Mouse (Mus musculus): ENCODE measurements around the gene Cacng4. TPM values are rescaled to one million over a fixed set of nuclear protein-coding genes. Genes with fewer than 3 reads are reported as not detected.

The Cacng4 gene
- polyA plus RNA-seq, 1 experiment from 2014 or later, result 41.6 TPM

DNA sequence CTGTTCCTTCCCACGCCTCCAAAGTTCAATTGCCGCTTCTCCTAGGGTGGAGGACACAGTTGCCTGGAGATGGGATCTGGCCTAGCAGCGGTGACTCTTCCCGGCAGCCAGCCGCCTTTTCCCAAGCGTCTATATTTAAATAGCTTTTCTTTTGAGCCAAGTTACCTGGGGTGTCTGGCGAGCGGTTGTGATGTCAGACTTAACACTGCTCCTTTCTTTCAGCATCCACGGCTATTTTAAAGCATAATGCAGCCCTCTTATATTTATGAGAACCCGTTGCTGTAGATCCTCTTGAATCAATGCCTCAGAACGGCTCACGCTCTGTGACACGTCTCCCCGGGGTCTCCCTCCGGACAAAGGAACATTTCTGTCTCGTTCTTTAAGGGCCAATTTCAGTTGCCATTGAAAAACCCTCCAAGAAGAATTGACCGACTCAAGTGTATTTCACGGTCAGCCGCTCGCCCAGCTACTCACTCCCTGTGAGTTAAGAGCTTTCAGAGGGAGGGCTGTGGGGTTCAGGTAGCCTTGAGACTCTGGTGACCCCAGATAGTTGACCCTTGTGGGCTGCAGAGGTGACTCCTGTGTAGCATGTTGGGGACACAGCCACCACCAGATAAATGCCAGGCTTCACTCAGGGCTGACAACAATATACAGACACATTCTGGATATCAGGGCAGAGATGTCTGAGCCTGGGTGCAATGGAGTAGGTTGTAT lies 86.3 kb downstream of the Cacng4 start:
- H3K4me2 ChIP-seq (replicated peaks), result peak overlapping the region; percentile 35
- H3K4me3 ChIP-seq (replicated peaks), result 0 out of 2 replicates have a peak overlapping the region, but pooled peaks have one; percentile 6
- peaks cover 36% of the 10 kb centered on the region for H3K4me1 ChIP-seq (replicated peaks)
- H3K36me3 ChIP-seq, result no peaks in the 10 kb centered on the region
- H3K27me3 ChIP-seq, result peaks cover 42% of the 10 kb centered on the region
- peak; percentile 69 for ATAC-seq
- 7% methylated on average over 20 of the region's 20 CpGs for WGBS
- no peaks in the 10 kb centered on the region for H3K9me3 ChIP-seq
- 0 out of 2 replicates have a peak overlapping the region, but pooled peaks have one; percentile 10 for H3K9ac ChIP-seq (replicated peaks)
- peak overlapping the region; percentile 4; the same call in 1 of the 2 replicates for H3K27ac ChIP-seq

DNA sequence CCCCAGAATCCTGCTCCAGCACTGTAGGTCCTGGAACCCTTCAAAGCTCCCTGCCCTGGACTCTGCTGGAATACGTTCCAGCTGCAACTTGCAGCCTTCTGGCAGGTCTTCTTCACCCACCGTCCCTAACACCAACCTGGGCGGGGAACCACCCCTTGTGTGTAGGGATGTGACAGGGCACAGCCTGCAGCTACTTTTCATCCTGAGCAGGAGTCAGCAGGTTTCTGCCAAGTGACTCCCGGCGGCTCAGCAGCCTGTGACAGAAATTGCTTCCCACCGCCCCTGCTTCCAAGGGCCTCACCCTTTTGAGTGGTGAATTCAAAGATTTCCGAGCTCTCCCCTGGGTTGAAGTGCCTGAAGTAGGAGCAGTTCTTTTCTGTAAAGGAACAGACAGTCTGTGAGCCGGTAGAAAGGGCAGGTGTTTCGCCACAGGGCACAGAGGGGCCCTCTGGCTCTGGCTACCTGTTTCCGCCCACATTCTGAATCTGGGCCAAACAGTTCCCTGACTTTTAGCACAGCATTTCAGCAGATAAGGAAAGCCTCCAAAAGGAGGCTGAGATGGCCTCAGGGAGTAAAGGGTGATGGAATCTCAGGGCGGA lies 88.8 kb downstream of the Cacng4 start:
- Histone ChIP-seq H3K4me2 (replicated peaks) (no peak overlapping the region), H3K9me3 (no peaks in the 10 kb centered on the region), H3K27ac (no peak overlapping the region), H3K27me3 (peaks cover 38% of the 10 kb centered on the region), H3K4me3 (replicated peaks) (no peak overlapping the region), H3K4me1 (replicated peaks) (peaks cover 37% of the 10 kb centered on the region), H3K36me3 (no peaks in the 10 kb centered on the region), H3K9ac (replicated peaks) (no peak overlapping the region)
- no peak for ATAC-seq
- WGBS, result 64% methylated on average over 11 of the region's 11 CpGs

DNA sequence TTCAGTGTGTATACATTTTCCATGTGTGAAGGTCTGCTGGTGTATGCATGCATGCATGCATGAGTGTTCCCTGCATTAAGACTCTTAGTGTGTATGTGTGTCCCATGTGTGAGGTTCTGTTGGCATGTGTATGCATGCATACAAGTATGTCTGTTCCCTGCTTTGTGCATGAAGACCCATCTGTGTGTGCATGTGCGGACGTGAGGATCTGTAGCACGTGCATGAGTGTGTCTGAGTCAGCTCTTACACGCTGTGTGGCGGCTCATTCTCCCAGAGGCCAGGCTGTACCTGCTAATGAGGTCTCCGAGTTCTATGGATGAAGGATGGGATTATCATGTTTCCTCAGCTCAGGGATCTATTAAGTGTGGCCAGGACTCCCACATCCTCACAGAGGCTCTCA lies 89.3 kb downstream of the Cacng4 start:
- ATAC-seq, result 0 out of 2 replicates have a peak, but pooled peaks have one; percentile 18

DNA sequence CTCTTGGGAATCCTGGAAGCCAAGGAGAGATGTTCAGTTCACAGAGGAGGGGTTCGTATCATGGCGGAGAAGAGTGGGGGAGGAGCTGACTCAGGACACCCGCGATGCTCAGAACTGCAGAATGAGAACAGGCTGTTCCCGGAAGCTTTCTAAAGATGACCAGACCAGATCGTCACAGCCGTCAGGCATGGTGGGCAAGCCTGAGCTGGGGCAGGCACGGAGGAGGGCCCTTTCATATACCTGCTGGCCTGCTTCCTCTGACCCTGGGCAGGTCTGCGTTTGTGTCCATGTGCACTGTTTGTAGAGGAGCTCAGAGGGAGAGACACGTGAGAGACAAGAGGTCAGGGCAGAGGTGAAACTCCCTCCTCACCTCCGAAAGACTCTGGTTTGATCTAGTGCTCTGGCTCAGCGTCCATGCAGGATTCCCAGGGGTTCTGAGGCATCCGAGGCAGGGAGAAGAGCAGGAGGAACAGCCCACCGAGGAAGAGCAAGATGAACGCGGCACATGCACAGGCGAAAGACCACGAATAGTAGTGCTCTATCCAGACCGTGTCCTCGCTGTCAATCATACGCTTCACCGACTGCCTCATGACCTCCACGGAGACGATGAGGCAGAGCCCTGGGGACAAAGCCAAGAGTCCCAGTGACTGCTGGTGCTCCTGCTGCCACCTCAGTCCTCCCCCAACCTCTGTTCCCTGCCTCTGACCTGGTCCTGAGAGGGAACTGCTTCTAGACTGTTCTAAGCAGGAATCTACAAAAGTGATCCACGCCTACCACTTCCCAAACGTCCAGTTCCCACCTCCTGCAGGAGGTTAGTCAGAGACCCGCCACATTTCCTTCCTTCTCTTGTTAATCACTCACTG lies 90.9 kb downstream of the Cacng4 start:
- Histone ChIP-seq H3K4me1 (replicated peaks) (peaks cover 34% of the 10 kb centered on the region), H3K9ac (replicated peaks) (no peak overlapping the region), H3K4me2 (replicated peaks) (no peak overlapping the region), H3K36me3 (no peaks in the 10 kb centered on the region), H3K27ac (no peak overlapping the region), H3K27me3 (peaks cover 36% of the 10 kb centered on the region), H3K9me3 (no peaks in the 10 kb centered on the region), H3K4me3 (replicated peaks) (no peak overlapping the region)
- peak; percentile 40; the same call in 1 of the 2 replicates for ATAC-seq
- 38% methylated on average over 27 of the region's 27 CpGs for WGBS

More for the DNA sequence above, 89.3 kb downstream of the Cacng4 start:
- peaks cover 36% of the 10 kb centered on the region for H3K27me3 ChIP-seq
- H3K36me3 ChIP-seq, result no peaks in the 10 kb centered on the region
- H3K4me2 ChIP-seq (replicated peaks), result no peak overlapping the region
- WGBS, result 60% methylated on average over 6 of the region's 6 CpGs
- H3K9me3 ChIP-seq, result no peaks in the 10 kb centered on the region
- H3K27ac ChIP-seq, result no peak overlapping the region
- no peak overlapping the region for H3K9ac ChIP-seq (replicated peaks)
- H3K4me1 ChIP-seq (replicated peaks), result peaks cover 37% of the 10 kb centered on the region
- no peak overlapping the region for H3K4me3 ChIP-seq (replicated peaks)

DNA sequence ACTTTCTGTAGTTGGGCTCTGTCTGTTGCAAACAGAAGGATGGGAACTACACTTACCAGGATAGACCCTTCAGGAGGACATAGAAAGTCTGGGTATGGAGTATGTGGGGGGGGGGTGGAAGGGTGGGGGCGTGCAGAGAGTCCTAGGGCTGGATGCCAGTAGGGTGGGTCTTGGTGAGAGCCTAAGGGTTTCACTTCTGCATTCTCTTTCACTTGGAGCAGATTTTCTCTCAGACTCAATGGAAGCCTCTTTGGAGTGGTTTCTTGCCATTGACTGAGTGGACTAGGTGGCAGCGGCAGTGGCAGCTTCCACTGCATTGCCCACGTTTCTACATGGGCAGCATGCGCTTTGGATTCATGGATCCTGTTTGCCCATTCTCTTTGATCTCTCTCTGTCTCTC lies 94.4 kb downstream of the Cacng4 start:
- H3K9me3 ChIP-seq, result no peaks in the 10 kb centered on the region
- H3K36me3 ChIP-seq, result no peaks in the 10 kb centered on the region
- H3K9ac ChIP-seq (replicated peaks), result no peak overlapping the region
- H3K4me2 ChIP-seq (replicated peaks), result no peak overlapping the region
- no peak for ATAC-seq
- H3K4me1 ChIP-seq (replicated peaks), result peaks cover 16% of the 10 kb centered on the region
- no peak overlapping the region for H3K27ac ChIP-seq
- peaks cover 19% of the 10 kb centered on the region for H3K27me3 ChIP-seq
- no peak overlapping the region for H3K4me3 ChIP-seq (replicated peaks)
- WGBS, result 95% methylated on average over 4 of the region's 4 CpGs

DNA sequence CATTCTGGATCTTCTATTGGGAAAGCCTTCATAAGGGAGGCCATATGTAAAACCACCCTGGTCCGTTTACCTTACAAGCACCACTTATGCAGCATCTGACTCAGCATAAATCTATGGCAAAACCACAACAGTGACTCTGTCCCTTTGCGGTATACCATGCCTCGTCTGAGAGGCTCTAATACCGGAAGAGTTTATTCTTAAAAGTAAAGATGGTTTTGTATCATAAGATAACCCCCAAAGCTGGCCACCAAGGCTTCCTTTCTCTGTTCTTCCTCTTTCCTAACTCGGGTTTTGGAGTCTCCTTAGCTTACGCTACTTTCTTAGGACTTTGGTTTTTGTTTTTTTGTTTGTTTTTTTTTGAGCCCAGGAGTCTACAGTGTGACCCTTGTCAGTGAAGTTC lies 101.0 kb downstream of the Cacng4 start:
- H3K4me3 ChIP-seq (replicated peaks), result no peak overlapping the region
- H3K27me3 ChIP-seq, result no peaks in the 10 kb centered on the region
- 0 out of 2 replicates have a peak, but pooled peaks cover 4% of the 10 kb centered on the region for H3K4me1 ChIP-seq (replicated peaks)
- no peak overlapping the region for H3K9ac ChIP-seq (replicated peaks)
- H3K4me2 ChIP-seq (replicated peaks), result no peak overlapping the region
- no peak overlapping the region for H3K27ac ChIP-seq
- 88% methylated on average over 6 of the region's 6 CpGs for WGBS
- no peaks in the 10 kb centered on the region for H3K9me3 ChIP-seq
- peaks cover 7% of the 10 kb centered on the region for H3K36me3 ChIP-seq
- no peak for ATAC-seq

DNA sequence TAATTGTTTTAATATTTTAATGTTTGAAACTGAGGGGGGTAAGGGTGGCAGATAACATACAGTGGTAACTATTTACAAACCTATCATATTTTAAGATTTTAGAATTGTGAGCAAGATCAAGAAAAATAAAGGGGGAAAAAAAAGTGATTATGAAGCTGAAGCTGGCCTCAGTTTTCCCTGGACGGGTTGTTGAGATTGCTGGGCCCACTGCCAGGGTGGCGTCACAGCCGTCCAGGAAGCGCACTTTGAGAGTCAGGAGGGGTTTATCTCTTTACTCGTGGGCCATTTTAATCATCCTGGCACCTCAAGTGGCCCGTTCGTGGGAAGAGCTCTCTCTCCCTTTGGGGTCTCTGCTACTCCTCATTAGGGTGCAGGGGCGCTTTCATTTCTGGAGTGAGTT lies 102.8 kb downstream of the Cacng4 start:
- no peaks in the 10 kb centered on the region for H3K27me3 ChIP-seq
- H3K9me3 ChIP-seq, result no peaks in the 10 kb centered on the region
- 0 out of 2 replicates have a peak, but pooled peaks cover 4% of the 10 kb centered on the region for H3K4me1 ChIP-seq (replicated peaks)
- no peak overlapping the region for H3K27ac ChIP-seq
- H3K4me3 ChIP-seq (replicated peaks), result no peak overlapping the region
- no peak overlapping the region for H3K4me2 ChIP-seq (replicated peaks)
- ATAC-seq, result no peak
- peaks cover 12% of the 10 kb centered on the region for H3K36me3 ChIP-seq
- 70% methylated on average over 8 of the region's 8 CpGs for WGBS
- H3K9ac ChIP-seq (replicated peaks), result no peak overlapping the region

DNA sequence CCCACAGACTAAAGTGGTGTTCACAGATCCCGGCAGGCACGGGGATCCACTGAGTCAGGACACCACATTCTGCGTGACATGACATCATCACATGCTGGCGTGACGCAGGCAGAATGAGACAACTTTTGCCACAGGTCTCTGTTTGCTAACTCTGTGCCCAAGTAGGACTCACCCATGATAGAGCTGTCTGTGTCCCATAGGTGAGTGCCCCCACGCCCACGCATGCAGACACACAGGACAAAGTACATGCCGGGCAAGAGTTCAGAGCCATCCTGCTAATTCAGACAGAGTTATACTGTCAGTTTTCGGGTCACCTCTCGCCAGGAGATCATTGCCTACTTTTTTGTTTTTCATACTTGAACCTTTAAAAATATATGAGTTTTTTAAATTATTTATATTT lies 105.9 kb downstream of the Cacng4 start:
- H3K36me3 ChIP-seq, result peaks cover 25% of the 10 kb centered on the region
- no peak overlapping the region for H3K4me2 ChIP-seq (replicated peaks)
- H3K4me3 ChIP-seq (replicated peaks), result no peak overlapping the region
- H3K4me1 ChIP-seq (replicated peaks), result peaks cover 14% of the 10 kb centered on the region
- no peak overlapping the region for H3K27ac ChIP-seq
- H3K27me3 ChIP-seq, result no peaks in the 10 kb centered on the region
- 96% methylated on average over 10 of the region's 10 CpGs for WGBS
- no peak overlapping the region for H3K9ac ChIP-seq (replicated peaks)
- no peak for ATAC-seq
- no peaks in the 10 kb centered on the region for H3K9me3 ChIP-seq

DNA sequence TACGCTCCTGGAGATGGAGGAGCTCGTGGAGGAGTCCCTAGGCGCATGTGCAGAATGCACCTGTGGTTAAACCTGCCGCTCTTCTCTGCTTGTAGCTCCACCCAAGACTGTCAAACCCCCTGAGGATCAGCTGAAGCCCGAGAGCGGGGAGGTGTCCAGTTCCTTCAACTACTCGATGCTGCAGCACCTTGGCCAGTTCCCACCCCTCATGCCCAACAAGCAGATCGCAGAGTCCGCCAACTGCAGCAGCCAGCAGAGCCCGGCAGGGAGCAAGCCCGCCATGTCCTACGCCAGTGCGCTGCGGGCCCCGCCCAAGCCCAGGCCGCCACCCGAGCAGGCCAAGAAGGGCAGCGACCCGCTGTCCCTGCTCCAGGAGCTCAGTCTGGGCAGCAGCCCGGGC lies 108.1 kb downstream of the Cacng4 start:
- WGBS, result 80% methylated on average over 19 of the region's 20 CpGs
- no peaks in the 10 kb centered on the region for H3K9me3 ChIP-seq
- H3K4me1 ChIP-seq (replicated peaks), result peaks cover 32% of the 10 kb centered on the region
- no peaks in the 10 kb centered on the region for H3K27me3 ChIP-seq
- ATAC-seq, result no peak
- no peak overlapping the region for H3K9ac ChIP-seq (replicated peaks)
- H3K27ac ChIP-seq, result no peak overlapping the region
- no peak overlapping the region for H3K4me2 ChIP-seq (replicated peaks)
- no peak overlapping the region for H3K4me3 ChIP-seq (replicated peaks)
- peaks cover 25% of the 10 kb centered on the region for H3K36me3 ChIP-seq

DNA sequence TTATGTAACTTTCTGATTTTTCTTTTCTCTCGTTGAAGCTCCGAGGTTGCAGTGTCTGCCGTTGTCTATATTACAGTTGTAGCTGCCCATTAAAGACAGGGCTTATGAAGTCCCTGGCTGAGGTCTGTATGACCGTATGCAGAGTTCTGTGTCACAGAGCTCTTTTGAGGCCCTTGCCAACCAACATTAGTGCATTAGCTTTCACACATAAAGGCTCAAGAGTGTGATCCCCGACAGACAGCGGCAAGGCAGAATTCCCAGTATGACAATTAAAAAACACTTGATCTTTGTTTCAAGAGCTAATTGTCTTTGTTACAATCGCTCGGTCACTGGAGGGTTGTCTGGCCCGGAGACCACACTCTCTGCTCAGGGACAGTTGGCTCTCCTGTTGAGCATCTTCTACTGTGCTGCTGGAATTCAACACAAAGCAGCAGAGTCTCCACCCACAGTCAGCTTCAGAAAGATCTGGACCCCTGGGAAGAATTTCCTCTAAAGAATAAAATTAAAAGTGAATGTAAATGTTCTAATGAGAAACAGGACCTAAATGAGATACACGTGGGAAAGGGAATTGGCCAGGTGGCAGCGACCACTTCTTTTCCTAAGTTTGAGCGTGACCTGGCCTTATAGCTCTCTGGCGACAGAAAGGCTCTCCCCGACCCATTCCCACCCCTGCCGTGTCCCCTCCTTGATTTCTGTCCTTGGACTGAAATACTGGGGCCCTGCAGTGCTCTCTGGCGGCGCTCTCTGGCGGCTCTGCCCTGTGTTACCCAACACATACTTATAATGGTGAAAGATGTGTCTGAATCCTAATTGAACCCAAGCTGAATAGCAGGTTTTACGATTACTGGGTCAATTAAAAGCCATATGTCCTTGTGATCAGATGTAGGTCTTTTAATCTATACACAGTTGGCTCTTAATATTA lies 110.6 kb downstream of the Cacng4 start:
- 0 out of 2 replicates have a peak, but pooled peaks have one; percentile 69 for ATAC-seq
- peak overlapping the region; percentile 74 for H3K27ac ChIP-seq
- H3K4me2 ChIP-seq (replicated peaks), result 0 out of 2 replicates have a peak overlapping the region, but pooled peaks have one; percentile 2
- WGBS, result 51% methylated on average over 19 of the region's 19 CpGs
- no peak overlapping the region for H3K9ac ChIP-seq (replicated peaks)
- H3K36me3 ChIP-seq, result peaks cover 23% of the 10 kb centered on the region
- H3K27me3 ChIP-seq, result no peaks in the 10 kb centered on the region
- H3K4me3 ChIP-seq (replicated peaks), result no peak overlapping the region
- no peaks in the 10 kb centered on the region for H3K9me3 ChIP-seq
- peaks cover 35% of the 10 kb centered on the region for H3K4me1 ChIP-seq (replicated peaks)
